Mouse (Mus musculus) spleen, postnatal 4 days (tissue): ENCODE results near the gene Knop1.

Experiments used
- DNase-seq, 2 experiments: peaks; one replicate each; pipeline ENCODE4 v3.0.0; 2022; ENCODE audit warnings: low spot score in 2 of 2

Gene Knop1

GRCm38 (mm10) chr7:118797600-118797999, 58.5 kb downstream of the Knop1 start:
- DNase-seq: no peak

DNA sequence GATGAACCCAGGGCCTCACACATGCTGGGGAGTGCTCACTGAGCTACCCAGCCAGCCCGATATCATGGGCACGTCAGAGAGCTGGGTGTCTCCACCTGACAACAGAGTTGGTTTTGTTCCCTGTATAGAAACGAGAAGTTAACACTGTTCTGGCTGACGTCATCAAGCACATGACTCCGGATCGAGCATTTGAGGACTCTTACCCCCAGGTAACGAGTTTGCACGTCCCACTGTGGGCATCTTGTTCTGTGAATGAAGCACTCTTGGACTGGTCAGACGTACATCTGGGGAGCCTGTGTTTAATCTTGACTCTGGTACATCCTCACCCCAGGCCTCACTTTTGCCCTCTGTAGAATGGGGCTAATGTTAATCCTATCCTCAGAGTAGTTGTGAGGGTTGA, 59.2 kb downstream of the Knop1 start:
- DNase-seq: no peak

DNA sequence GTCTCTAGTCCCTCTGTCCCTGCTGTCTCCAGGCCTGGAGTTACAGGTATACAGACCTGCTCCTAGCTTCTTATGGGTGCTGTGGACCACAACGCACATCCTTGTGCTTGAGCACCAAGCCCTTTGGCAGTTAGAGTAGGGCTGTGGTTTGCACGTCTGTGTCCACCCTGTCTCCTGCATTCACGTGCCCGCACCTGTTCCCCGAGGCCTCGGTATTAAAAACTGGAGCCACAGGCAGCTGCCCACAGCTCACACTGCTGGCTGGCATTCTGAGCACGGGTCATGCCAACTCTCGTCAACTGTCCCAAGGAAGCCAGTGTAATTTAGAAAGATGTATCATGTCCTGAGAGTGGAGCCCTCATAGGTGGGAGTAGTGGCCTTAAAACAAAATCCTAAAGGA, 60.3 kb downstream of the Knop1 start:
- DNase-seq: no peak

DNA sequence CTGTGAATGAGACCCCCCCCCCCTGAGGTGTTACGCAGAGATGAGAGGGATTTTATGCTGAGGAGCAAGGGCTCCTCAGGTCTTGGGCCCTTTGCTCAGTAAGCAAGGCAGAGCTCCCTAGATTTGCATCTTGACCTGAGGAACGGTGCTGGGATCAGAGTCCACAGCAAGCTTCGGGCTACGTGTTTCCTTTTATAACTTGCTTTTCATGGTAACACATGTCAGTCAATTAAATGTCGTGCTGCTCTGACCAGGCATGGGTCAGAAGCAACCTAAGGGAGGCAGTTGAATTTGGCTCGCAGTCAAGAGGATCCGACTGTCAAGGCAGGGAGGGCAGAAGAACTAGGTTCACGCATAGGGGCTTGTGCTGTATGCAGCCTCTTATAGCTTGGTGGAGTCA, 62.2 kb downstream of the Knop1 start:
- no peak for DNase-seq
